Mouse (Mus musculus) limb, embryonic 10.5 days (tissue): ENCODE measurements around the gene Arl13b. TPM values are rescaled to one million over a fixed set of nuclear protein-coding genes. Genes with fewer than 3 reads are reported as not detected.
A peak's percentile ranks its signal among the peaks of the same experiment; 100 is the strongest.

ENCODE experiments used
- DNase-seq: peaks from one replicate; pipeline ENCODE4 v3.0.0-alpha.2; 2017; ENCODE audit warnings: low spot score
- H3K27ac ChIP-seq: fragments of 300-500 bp; sonication (generic); 2 replicates; pipeline ENCODE4 v1.5.1; 2016; ENCODE audit warnings: mild to moderate bottlenecking
- H3K27me3 ChIP-seq: fragments of 300-500 bp; sonication (generic); 2 replicates; pipeline ENCODE4 v1.6.1; 2016; ENCODE audit warnings: low read depth, mild to moderate bottlenecking; ENCODE audit not compliant: poor library complexity, severe bottlenecking
- H3K36me3 ChIP-seq: fragments of 300-500 bp; sonication (generic); 2 replicates; pipeline ENCODE4 v1.6.1; 2016; ENCODE audit warnings: mild to moderate bottlenecking, moderate library complexity
- H3K4me1 ChIP-seq: fragments of 300-500 bp; sonication (generic); 2 replicates; pipeline ENCODE4 v1.6.1; 2016
- H3K4me3 ChIP-seq: fragments of 300-500 bp; sonication (generic); 2 replicates; pipeline ENCODE4 v1.5.1; 2016; ENCODE audit warnings: mild to moderate bottlenecking, moderate library complexity
- H3K9me3 ChIP-seq: fragments of 300-500 bp; sonication (generic); replicated peaks from 2 replicates; pipeline ENCODE4 v1.6.1; 2016; ENCODE audit warnings: mild to moderate bottlenecking
- WGBS: fragments of 180-500 bp; shearing (Covaris S2); methylation state at CpG from one replicate; pipeline ENCODE4 v1.1.7; 2016; 5-methylcytosine and 5-hydroxymethylcytosine counted together
- polyA plus RNA-seq: library from polyadenylated mRNA; unstranded; fragments of >200 nt; fragmentation: Nextera tagmentation; extraction: Ambion mirVana; gene quantifications from 2 replicates; pipeline ENCODE4 v1.2.1, GENCODE M21; 2016

Arl13b gene
- polyA plus RNA-seq, 1 experiment from 2014 or later, result 18.1 TPM

DNA sequence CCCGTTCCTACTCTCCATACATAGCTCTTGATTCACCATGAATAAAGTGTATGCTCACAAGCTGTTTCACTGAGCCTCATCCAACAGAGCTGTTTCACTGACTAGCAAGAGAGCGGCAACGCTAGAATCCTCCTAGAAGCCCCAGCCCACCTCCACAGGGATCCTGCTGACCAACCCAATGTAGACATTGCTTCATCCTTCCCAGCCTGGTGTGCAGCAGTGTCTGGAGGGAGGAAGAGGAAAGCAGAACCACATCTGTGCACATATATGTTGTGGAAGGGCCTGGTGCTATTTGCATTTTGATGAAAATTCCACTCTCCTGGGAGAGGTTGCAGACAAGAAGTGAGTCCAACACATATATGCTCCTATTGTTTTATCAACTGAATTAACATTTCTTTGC lies 42.2 kb downstream of the Arl13b start:
- no peak for DNase-seq
- Histone ChIP-seq H3K27me3 (no peaks in the 10 kb centered on the region), H3K9me3 (no peaks in the 10 kb centered on the region), H3K4me3 (no peak overlapping the region), H3K27ac (no peak overlapping the region), H3K36me3 (peaks cover 21% of the 10 kb centered on the region), H3K4me1 (peaks cover 18% of the 10 kb centered on the region)
- 97% methylated on average over 3 of the region's 3 CpGs for WGBS

DNA sequence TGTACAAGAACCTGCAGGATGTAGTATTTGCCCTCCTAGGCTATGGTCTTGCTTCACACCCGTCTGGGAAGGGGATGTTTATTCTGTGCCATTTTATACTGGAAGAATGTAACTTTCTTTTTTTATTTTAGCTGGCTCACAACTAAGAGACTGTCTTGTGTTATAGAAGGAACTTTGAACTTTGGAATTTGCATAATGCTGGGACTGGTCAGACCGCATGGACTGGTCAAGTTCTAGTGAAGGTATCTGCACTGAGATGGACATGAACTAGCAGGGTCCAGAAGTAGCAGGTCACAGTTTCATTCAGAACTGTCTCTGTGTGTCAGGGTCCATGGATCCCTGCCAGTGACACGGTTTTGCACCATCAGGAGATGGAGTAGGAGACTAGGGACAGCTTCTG lies 47.0 kb downstream of the Arl13b start:
- H3K4me1 ChIP-seq, result no peaks in the 10 kb centered on the region
- no peak overlapping the region for H3K4me3 ChIP-seq
- H3K27me3 ChIP-seq, result no peaks in the 10 kb centered on the region
- H3K27ac ChIP-seq, result no peak overlapping the region
- H3K36me3 ChIP-seq, result peaks cover 22% of the 10 kb centered on the region
- H3K9me3 ChIP-seq, result no peaks in the 10 kb centered on the region
- DNase-seq, result no peak
- WGBS, result 86% methylated on average over 3 of the region's 3 CpGs

- Histone ChIP-seq H3K4me1 (no peaks in the 10 kb centered on the region), H3K27me3 (no peaks in the 10 kb centered on the region), H3K9me3 (no peaks in the 10 kb centered on the region), H3K36me3 (peaks cover 19% of the 10 kb centered on the region), H3K4me3 (no peak overlapping the region), H3K27ac (no peak overlapping the region)
- no peak for DNase-seq
- 86% methylated on average over 4 of the region's 4 CpGs for WGBS
These were observed 47.4 kb downstream of the Arl13b start for GRCm38 (mm10) chr16:62799426-62799825.

DNA sequence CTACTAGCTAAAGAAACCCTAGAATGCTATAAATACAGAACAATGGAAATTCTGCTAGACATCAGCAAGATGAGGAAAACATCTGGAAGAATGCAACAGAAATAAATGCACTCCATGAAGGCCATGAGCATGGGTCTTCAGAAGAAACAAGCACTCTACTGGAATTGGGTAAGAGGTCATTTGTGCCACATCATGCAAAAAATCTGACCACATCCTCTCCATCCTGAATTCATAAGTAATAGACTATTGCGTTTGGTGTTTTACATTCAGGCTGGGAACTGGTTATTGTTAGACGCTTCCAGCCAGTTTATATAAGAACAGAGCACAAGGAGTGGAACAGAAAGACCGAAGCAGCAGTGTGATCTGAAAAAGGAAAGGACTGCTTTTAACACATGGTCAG lies 48.0 kb downstream of the Arl13b start:
- Histone ChIP-seq H3K4me3 (no peak overlapping the region), H3K36me3 (peaks cover 17% of the 10 kb centered on the region), H3K4me1 (no peaks in the 10 kb centered on the region), H3K27me3 (no peaks in the 10 kb centered on the region), H3K27ac (no peak overlapping the region), H3K9me3 (no peaks in the 10 kb centered on the region)
- 96% methylated on average over 3 of the region's 3 CpGs for WGBS
- DNase-seq, result no peak

GRCm38 (mm10) chr16:62796608-62797007 lies 50.2 kb downstream of the Arl13b start:
- Histone ChIP-seq H3K4me3 (no peak overlapping the region), H3K27ac (no peak overlapping the region), H3K4me1 (no peaks in the 10 kb centered on the region), H3K36me3 (peaks cover 12% of the 10 kb centered on the region), H3K27me3 (no peaks in the 10 kb centered on the region), H3K9me3 (no peaks in the 10 kb centered on the region)
- 91% methylated on average over 1 of the region's 1 CpGs for WGBS
- DNase-seq, result no peak

DNA sequence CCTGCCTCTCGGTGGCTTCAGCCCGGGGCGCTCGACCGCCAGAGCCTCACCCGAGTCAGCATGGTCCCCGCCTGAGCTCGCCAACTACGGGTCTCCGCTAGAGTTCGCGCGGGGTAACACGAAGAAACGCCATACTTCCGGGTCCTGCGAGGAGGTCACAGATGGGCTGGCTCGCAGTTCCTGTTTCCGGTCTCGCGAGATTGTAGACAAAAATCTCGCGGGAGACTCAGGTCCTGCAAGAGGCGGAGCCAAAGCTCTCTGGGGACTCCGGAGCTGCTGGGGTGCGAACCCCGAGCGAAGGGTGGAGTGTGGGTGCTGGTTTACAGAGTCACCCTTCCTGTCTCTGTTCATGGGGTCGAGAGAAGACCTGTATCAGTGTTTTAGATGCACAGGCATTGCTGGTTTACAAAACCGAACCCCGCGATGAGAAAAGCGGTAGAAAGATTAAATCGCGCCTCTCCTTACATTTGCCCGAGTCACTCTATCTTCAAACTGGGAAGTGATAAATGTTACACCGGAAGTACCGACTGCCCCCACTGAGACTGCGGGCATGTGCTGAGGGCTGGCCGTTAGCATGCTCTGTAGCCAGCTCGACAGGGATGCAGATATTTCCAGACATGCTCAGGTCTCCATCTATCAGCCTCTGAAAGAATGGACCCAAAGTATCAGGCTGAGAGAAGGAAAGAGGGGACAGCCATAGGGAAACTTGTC lies 60.1 kb downstream of the Arl13b start, which contains the start of gene Nsun3:
TSS of gene Nsun3 (minus strand) at position 198 of the 711 bp plus-strand sequence.
- H3K36me3 ChIP-seq, result 0 out of 2 replicates have a peak, but pooled peaks cover 3% of the 10 kb centered on the region
- DNase-seq, result peak; percentile 94
- 3% methylated on average over 41 of the region's 41 CpGs for WGBS
- H3K9me3 ChIP-seq, result no peaks in the 10 kb centered on the region
- peak within 1 kb of the TSS; percentile 74 for H3K4me3 ChIP-seq
- peak within 1 kb of the TSS; percentile 92 for H3K27ac ChIP-seq
- H3K4me1 ChIP-seq, result peaks cover 16% of the 10 kb centered on the region
- H3K27me3 ChIP-seq, result no peaks in the 10 kb centered on the region

DNA sequence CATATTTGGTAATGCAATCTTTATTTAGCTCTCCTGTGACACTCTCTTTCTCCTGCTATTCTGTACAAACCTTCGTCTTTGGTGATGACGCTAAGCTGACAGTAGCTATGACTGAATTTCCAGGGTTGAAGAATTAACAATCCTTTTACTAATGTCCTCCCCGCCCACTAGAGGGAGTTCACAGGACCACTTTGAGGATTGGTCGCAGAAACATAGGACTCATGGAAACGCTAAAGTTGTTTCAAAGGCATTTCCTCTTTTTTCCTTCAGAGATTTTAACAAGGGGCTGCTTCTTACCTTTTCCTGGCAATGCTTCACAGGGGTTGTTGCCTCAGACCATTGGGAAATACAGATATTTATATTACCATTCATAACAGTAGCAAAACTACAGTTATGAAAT lies 64.6 kb downstream of the Arl13b start:
- Histone ChIP-seq H3K4me1 (peaks cover 40% of the 10 kb centered on the region), H3K9me3 (no peaks in the 10 kb centered on the region), H3K4me3 (no peak overlapping the region), H3K36me3 (0 out of 2 replicates have a peak, but pooled peaks cover 6% of the 10 kb centered on the region), H3K27me3 (no peaks in the 10 kb centered on the region), H3K27ac (no peak overlapping the region)
- WGBS, result 69% methylated on average over 5 of the region's 5 CpGs
- no peak for DNase-seq

DNA sequence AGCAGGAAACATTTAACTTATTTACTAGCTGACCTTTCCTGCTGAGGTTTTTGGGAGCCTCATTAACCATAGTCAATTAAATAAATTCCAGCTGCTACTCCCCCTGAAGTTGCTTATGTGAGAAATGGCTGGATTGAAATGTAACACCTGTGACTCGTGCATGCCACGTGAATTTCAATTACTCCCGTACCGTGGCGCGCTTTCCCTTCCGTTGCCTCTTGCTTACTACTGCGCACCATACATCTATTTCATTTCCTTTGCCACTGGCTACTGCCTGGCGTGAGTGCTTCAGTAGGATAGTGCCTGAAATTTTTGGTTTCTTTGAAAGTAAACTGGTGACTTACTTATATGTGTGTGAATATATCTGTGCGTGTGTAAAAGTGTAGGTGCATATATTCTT lies 68.6 kb downstream of the Arl13b start:
- H3K4me3 ChIP-seq, result no peak overlapping the region
- WGBS, result 37% methylated on average over 10 of the region's 10 CpGs

DNA sequence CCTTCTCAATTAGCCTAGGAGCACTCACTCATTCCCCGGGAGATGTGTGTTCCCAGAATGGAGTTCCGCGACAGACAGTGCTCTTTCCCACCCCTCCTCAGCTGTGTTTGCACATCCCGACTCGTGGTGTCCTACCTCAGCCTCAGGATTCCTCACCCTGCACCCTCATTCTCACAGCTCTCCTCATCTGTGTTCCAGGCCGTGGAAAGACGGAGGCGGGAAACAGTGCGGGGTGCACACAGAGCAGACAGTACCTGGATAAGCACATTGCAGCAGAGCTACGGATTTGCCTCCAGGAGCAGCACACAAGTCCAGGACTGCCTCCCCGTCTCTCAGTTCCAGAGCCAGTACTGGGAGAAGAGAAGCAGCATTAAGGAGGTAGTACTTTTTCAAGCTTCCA lies 70.8 kb downstream of the Arl13b start:
- Histone ChIP-seq H3K9me3 (no peaks in the 10 kb centered on the region), H3K36me3 (0 out of 2 replicates have a peak, but pooled peaks cover 4% of the 10 kb centered on the region), H3K4me1 (peaks cover 25% of the 10 kb centered on the region), H3K27me3 (peaks cover 6% of the 10 kb centered on the region; the same call in 1 of the 2 replicates), H3K4me3 (no peak overlapping the region), H3K27ac (no peak overlapping the region)
- 88% methylated on average over 11 of the region's 11 CpGs for WGBS
- DNase-seq, result no peak

More for the DNA sequence above, 68.6 kb downstream of the Arl13b start:
- DNase-seq, result peak; percentile 66
- Histone ChIP-seq H3K27me3 (peaks cover 6% of the 10 kb centered on the region; the same call in 1 of the 2 replicates), H3K36me3 (0 out of 2 replicates have a peak, but pooled peaks cover 10% of the 10 kb centered on the region), H3K27ac (0 out of 2 replicates have a peak overlapping the region, but pooled peaks have one; percentile 23), H3K4me1 (peaks cover 25% of the 10 kb centered on the region), H3K9me3 (no peaks in the 10 kb centered on the region)

- Histone ChIP-seq H3K27me3 (peaks cover 6% of the 10 kb centered on the region; the same call in 1 of the 2 replicates), H3K4me3 (no peak overlapping the region), H3K9me3 (no peaks in the 10 kb centered on the region), H3K36me3 (0 out of 2 replicates have a peak, but pooled peaks cover 4% of the 10 kb centered on the region), H3K27ac (no peak overlapping the region), H3K4me1 (peaks cover 12% of the 10 kb centered on the region)
- DNase-seq, result no peak
- WGBS, result 87% methylated on average over 4 of the region's 4 CpGs
These were observed 73.4 kb downstream of the Arl13b start for GRCm38 (mm10) chr16:62773462-62773861.

- Histone ChIP-seq H3K27me3 (no peaks in the 10 kb centered on the region), H3K4me1 (no peaks in the 10 kb centered on the region), H3K27ac (no peak overlapping the region), H3K4me3 (no peak overlapping the region), H3K9me3 (no peaks in the 10 kb centered on the region; the same call in 1 of the 2 replicates), H3K36me3 (peaks cover 6% of the 10 kb centered on the region; the same call in 1 of the 2 replicates)
- DNase-seq, result peak; percentile 40
- 89% methylated on average over 2 of the region's 2 CpGs for WGBS
These were observed 88.5 kb downstream of the Arl13b start for GRCm38 (mm10) chr16:62758340-62758739.

GRCm38 (mm10) chr16:62755307-62755706 lies 91.5 kb downstream of the Arl13b start:
- Histone ChIP-seq H3K27me3 (no peaks in the 10 kb centered on the region), H3K4me1 (no peaks in the 10 kb centered on the region), H3K36me3 (peaks cover 6% of the 10 kb centered on the region; the same call in 1 of the 2 replicates), H3K27ac (no peak overlapping the region), H3K9me3 (no peaks in the 10 kb centered on the region; the same call in 1 of the 2 replicates), H3K4me3 (no peak overlapping the region)
- DNase-seq, result no peak
- whole genome bisulfite sequencing, result 93% methylated on average over 6 of the region's 6 CpGs

GRCm38 (mm10) chr16:62753597-62753996 lies 93.2 kb downstream of the Arl13b start:
- Histone ChIP-seq H3K9me3 (no peaks in the 10 kb centered on the region; the same call in 1 of the 2 replicates), H3K4me3 (no peak overlapping the region), H3K36me3 (peaks cover 5% of the 10 kb centered on the region; the same call in 1 of the 2 replicates), H3K4me1 (no peaks in the 10 kb centered on the region), H3K27me3 (no peaks in the 10 kb centered on the region), H3K27ac (no peak overlapping the region)
- 95% methylated on average over 1 of the region's 1 CpGs for WGBS
- no peak for DNase-seq
